Comparison of ENCODE assay signal across 9 mouse cellular contexts in the genomic region with DNA sequence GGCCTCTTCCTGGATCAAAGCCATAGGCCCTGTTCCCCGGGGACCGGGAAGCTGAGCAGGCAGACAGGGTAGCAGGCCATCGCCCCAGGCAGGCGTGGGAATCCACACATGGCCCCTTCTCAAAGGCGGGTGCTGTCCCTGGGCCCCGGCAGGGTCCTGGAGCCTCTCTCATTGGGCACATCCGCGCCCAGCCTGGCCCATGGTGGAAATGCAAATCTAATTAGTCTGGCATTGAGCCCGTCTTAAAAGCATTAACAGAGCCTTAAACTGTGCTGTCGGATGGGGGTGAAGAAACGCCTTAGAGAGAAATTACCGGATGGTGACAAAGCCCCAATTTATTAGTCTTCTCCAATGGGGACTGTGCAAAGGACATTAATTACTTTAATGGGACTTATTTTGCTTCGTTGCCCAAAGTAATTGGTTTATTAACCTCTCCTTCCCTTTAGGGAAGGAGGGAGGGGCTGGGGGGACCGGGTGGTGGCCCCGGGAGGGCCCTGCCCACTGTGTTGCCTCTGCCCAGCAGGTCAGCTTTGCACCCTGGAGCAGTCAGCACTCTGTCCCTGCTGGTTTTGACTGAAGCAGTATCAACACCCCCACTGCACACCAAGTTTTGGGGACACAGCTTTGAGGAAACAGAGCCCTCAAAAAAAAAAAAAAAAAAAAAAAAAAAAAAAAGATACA.
DNase-seq lines count a peak whose midpoint lies in the region; ATAC-seq and TF ChIP-seq lines count a peak whose summit lies in the region.
"Had no signal": no experiment of that assay in that cellular context is flagged by ENCODE, and none has a peak within 500 bp of the region (broad histone marks: within the 10 kb centered on the region; RNA-seq: fewer than 3 reads in every experiment).

No protein-coding gene starts in this region.

- H3K9ac ChIP-seq in midbrain, embryonic 15.5 days: no peak overlapping the region
- no peak overlapping the region for H3K9ac ChIP-seq in forebrain, postnatal 0 days
- no peak overlapping the region for H3K9ac ChIP-seq in stomach, embryonic 14.5 days (replicated peaks; ENCODE audit: low read depth, low read length)
- H3K9ac ChIP-seq: lung, embryonic 15.5 days had no signal

- peaks cover 6% of the 10 kb centered on the region; the same call in 1 of the 2 replicates for H3K4me1 ChIP-seq in midbrain, embryonic 10.5 days
- H3K4me1 ChIP-seq in midbrain, embryonic 15.5 days: peaks cover 16% of the 10 kb centered on the region
- H3K4me1 ChIP-seq in forebrain, postnatal 0 days (ENCODE audit: insufficient read depth): no peaks in the 10 kb centered on the region
- H3K4me1 ChIP-seq in stomach, embryonic 14.5 days (ENCODE audit: control insufficient read depth, insufficient read depth, low read length): peaks cover 16% of the 10 kb centered on the region

- DNase-seq in midbrain, embryonic 10.5 days (ENCODE audit: low spot score): no peak
- peak; percentile 39 for DNase-seq in forebrain, postnatal 0 days
- DNase-seq in kidney, postnatal 10 days: peak; percentile 25
- no peak for DNase-seq in thymus, postnatal 14 days
- DNase-seq in adipocyte (ENCODE audit: low spot score): no peak
- DNase-seq in thymus, adult 18-20 months: no peak

- WGBS in midbrain, embryonic 10.5 days: 67% methylated on average over 15 of the region's 15 CpGs
- WGBS in midbrain, embryonic 15.5 days: 44% methylated on average over 15 of the region's 15 CpGs
- 15% methylated on average over 15 of the region's 15 CpGs for WGBS in forebrain, postnatal 0 days
- WGBS in stomach, embryonic 14.5 days: 75% methylated on average over 15 of the region's 15 CpGs

- H3K4me2 ChIP-seq in midbrain, embryonic 15.5 days: no peak overlapping the region
- H3K4me2 ChIP-seq in forebrain, postnatal 0 days (ENCODE audit: low read depth): no peak overlapping the region
- no peak overlapping the region for H3K4me2 ChIP-seq in stomach, embryonic 14.5 days (replicated peaks; ENCODE audit: low read depth, low read length)
- H3K4me2 ChIP-seq: lung, embryonic 15.5 days had no signal

- ATAC-seq in midbrain, embryonic 15.5 days (replicated peaks): no peak
- peak; percentile 55; the same call in 1 of the 2 replicates for ATAC-seq in forebrain, postnatal 0 days
- peak; percentile 68; the same call in 1 of the 2 replicates for ATAC-seq in stomach, embryonic 14.5 days (ENCODE audit: insufficient number of reproducible peaks, insufficient read depth, low FRiP score, low read depth)

- 0 out of 2 replicates have a peak overlapping the region, but pooled peaks have one; percentile 14 for H3K27ac ChIP-seq in midbrain, embryonic 10.5 days (replicated peaks)
- H3K27ac ChIP-seq in midbrain, embryonic 15.5 days: no peak overlapping the region
- H3K27ac ChIP-seq in forebrain, postnatal 0 days (ENCODE audit: low read depth, low read length): no peak overlapping the region
- H3K27ac ChIP-seq in stomach, embryonic 14.5 days (ENCODE audit: low read length): no peak overlapping the region

- peaks cover 9% of the 10 kb centered on the region for H3K9me3 ChIP-seq in midbrain, embryonic 10.5 days (replicated peaks)
- no peaks in the 10 kb centered on the region for H3K9me3 ChIP-seq in midbrain, embryonic 15.5 days
- H3K9me3 ChIP-seq in forebrain, postnatal 0 days (ENCODE audit: low read length): no peaks in the 10 kb centered on the region
- H3K9me3 ChIP-seq in stomach, embryonic 14.5 days (ENCODE audit: control insufficient read depth, low read depth, low read length): no peaks in the 10 kb centered on the region
- H3K9me3 ChIP-seq: lung, embryonic 15.5 days had no signal

- no peaks in the 10 kb centered on the region for H3K36me3 ChIP-seq in midbrain, embryonic 10.5 days
- no peaks in the 10 kb centered on the region for H3K36me3 ChIP-seq in midbrain, embryonic 15.5 days (replicated peaks)
- H3K36me3 ChIP-seq in forebrain, postnatal 0 days (ENCODE audit: insufficient read depth): no peaks in the 10 kb centered on the region
- H3K36me3 ChIP-seq in stomach, embryonic 14.5 days (ENCODE audit: control insufficient read depth, insufficient read depth, low read length): no peaks in the 10 kb centered on the region
- H3K36me3 ChIP-seq: lung, embryonic 15.5 days had no signal

- no peak for TF ChIP-seq CTCF in forebrain, postnatal 0 days (IDR thresholded peaks at IDR 0.05; ENCODE audit: low read depth)

- H3K4me3 ChIP-seq in midbrain, embryonic 10.5 days: no peak overlapping the region
- H3K4me3 ChIP-seq in midbrain, embryonic 15.5 days: no peak overlapping the region
- H3K4me3 ChIP-seq in forebrain, postnatal 0 days (ENCODE audit: low read depth, low read length): no peak overlapping the region
- H3K4me3 ChIP-seq in stomach, embryonic 14.5 days (ENCODE audit: low read depth, low read length): no peak overlapping the region
- H3K4me3 ChIP-seq: lung, embryonic 15.5 days had no signal

- peaks cover 46% of the 10 kb centered on the region for H3K27me3 ChIP-seq in midbrain, embryonic 10.5 days (ENCODE audit: low read depth, poor library complexity, severe bottlenecking)
- no peaks in the 10 kb centered on the region for H3K27me3 ChIP-seq in midbrain, embryonic 15.5 days (replicated peaks)
- no peaks in the 10 kb centered on the region; the same call in none of the 2 replicates for H3K27me3 ChIP-seq in forebrain, postnatal 0 days (ENCODE audit: insufficient read depth, low read length)
- H3K27me3 ChIP-seq in stomach, embryonic 14.5 days (ENCODE audit: control insufficient read depth, insufficient read depth, low read length): no peaks in the 10 kb centered on the region
- H3K27me3 ChIP-seq: lung, embryonic 15.5 days had no signal

Comparison
In these comparisons a context has a peak if more than half of its experiments do, and no peak if none do; other contexts are left out.
1. DNase-seq: peak in forebrain, postnatal 0 days (single experiment) and kidney, postnatal 10 days (single experiment); none in midbrain, embryonic 10.5 days (single experiment), thymus, postnatal 14 days (single experiment), adipocyte (single experiment) and thymus, adult 18-20 months (0 of 2).